Mouse (Mus musculus): ENCODE results near the gene Cbx8. TPM values are rescaled to one million over a fixed set of nuclear protein-coding genes. Genes with fewer than 3 reads are reported as not detected.
A peak's percentile ranks its signal among the peaks of the same experiment; 100 is the strongest.

Cbx8 gene
- total RNA-seq, 4 experiments from 2014 or later = 6.9 to 11.9 (median 9.6) TPM

- no peak for DNase-seq (ENCODE audit: low spot score in 2 of 2)
These were observed 5.6 kb downstream of the Cbx8 start for GRCm38 (mm10) chr11:119035094-119035685.

GRCm38 (mm10) chr11:119034635-119035034, 6.1 kb downstream of the Cbx8 start:
- DNase-seq (ENCODE audit: low spot score in 2 of 2) = no peak

- peak in 1 of 2 experiments; percentile 79 for DNase-seq (ENCODE audit: low spot score in 2 of 2)
These were observed 6.8 kb downstream of the Cbx8 start for GRCm38 (mm10) chr11:119033874-119034558.

DNA sequence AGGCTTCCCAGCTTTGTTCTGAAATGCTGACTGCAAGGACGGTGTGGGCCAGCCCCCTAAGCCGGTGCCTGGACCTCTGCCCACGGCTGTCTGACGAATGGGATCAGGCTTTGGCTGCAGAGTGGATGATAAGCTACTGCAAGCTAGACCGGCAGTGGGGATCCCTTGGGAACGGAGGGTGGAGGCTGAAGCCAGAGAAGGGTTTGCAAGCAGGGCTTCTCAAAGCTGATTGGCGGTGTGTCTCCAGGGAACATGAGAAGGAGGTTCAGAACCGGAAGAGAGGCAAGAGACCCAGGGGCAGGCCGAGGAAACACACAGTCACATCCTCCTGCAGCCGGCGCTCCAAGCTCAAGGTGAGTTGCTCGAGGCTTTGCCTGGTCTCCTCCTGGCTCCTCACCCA, 14.6 kb downstream of the Cbx8 start:
- no peak for DNase-seq (ENCODE audit: low spot score in 2 of 2)

GRCm38 (mm10) chr11:119024260-119024659, 16.5 kb downstream of the Cbx8 start:
- no peak for DNase-seq (ENCODE audit: low spot score in 2 of 2)

- DNase-seq (ENCODE audit: low spot score in 2 of 2) = no peak
These were observed 17.2 kb downstream of the Cbx8 start for GRCm38 (mm10) chr11:119023616-119023980.

DNA sequence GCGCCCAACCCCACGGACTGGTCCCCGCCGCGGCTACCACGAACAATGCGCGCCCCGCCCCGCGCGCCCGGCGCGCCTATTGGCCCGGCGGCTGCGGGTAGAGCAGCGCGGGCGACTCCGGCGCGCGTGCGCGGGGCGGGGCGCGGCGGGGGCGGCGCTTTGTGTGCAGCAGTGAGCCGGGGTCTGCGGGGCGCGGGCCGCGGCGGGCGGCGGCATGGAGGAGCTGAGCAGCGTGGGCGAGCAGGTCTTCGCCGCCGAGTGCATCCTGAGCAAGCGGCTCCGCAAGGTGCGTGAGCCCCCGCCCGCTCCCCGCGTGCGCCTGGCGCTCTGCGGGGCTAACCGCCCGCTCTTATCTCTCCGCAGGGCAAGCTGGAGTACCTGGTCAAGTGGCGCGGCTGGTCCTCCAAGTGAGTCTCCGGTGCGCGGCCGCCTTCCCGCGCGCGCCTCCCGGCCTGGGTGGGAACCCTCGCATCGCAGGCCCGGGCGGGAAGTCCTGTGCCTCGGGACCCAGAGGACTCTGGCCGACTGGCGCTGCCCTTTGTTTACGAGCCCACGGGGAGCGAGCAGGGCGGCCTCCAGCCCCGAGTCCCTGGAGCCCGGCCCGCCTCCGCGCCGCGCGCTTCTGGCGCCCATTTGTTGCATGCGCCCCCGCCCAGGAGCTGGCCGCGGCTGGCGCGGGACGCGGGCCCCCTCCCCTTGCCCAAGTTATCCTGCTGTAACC, 17.7 kb downstream of the Cbx8 start, which contains the start of gene Cbx2:
Gene Cbx2, plus strand, starts transcription at position 68 of the 721 bp plus-strand sequence.
- peak in 1 of 2 experiments; percentile 70 for DNase-seq (ENCODE audit: low spot score in 2 of 2)

- DNase-seq (ENCODE audit: low spot score in 2 of 2) = no peak
These were observed 18.5 kb downstream of the Cbx8 start for GRCm38 (mm10) chr11:119022068-119022894.

GRCm38 (mm10) chr11:119021180-119021579, 19.6 kb downstream of the Cbx8 start:
- no peak for DNase-seq (ENCODE audit: low spot score in 2 of 2)

- no peak for DNase-seq (ENCODE audit: low spot score in 2 of 2)
These were observed 23.3 kb downstream of the Cbx8 start for GRCm38 (mm10) chr11:119017506-119017905.

DNA sequence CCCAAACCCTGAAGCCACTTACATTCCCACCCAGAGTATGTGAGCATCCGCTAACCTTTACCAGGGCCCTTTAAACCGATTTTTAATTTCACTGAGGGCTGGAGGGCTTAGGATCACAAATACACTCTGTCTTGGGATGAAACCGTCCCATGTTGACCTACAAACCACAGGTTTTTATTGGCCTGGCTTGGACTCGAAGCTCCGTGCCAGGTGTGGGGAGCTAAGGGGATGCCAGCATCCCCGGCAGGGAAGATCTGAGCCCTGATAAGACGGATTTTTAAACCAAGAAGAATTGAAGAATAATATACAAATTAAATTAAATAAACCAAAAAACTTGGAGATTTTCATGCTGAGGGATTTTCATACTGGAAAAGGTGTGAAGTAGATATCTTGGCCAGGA, 26.3 kb downstream of the Cbx8 start:
- DNase-seq (ENCODE audit: low spot score in 2 of 2) = no peak

- no peak for DNase-seq (ENCODE audit: low spot score in 2 of 2)
These were observed 33.0 kb downstream of the Cbx8 start for GRCm38 (mm10) chr11:119007461-119008456.

- DNase-seq (ENCODE audit: low spot score in 2 of 2) = no peak
These were observed 34.3 kb downstream of the Cbx8 start for GRCm38 (mm10) chr11:119006462-119006861.

DNA sequence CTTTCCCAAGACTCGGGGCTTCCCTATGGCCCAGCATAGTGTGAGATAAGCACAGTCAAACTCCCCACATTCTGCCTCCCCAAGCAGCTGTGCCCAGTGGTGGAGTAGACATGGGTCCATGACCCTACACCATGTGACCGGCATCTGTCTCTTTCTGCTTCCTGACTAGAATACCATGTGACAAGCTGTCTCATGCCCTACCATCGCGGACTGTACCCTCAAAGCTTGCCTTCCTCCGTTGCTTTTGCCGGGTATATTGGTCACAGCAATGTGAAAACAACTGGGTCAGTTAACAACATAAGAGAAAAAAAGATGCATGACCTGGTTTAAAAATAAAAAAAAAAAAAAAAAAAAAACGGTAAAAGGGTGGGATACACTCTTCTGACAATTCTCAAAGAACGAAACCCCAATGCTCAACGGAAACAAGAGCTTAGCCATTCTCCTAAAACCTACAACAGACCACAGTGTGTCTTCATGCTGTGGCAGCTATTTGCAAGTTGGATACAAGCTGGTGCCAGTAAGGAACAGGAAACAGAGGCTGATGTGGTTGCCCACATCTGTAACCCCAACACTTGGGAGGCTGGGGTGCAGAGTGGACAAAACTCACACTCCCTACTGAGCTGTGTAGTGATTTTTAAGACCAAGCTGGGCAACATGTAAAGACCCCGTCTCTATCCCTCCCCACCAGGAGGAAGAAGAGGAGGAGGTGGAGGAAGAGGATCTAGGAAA, 35.1 kb downstream of the Cbx8 start:
- no peak for DNase-seq (ENCODE audit: low spot score in 2 of 2)

DNA sequence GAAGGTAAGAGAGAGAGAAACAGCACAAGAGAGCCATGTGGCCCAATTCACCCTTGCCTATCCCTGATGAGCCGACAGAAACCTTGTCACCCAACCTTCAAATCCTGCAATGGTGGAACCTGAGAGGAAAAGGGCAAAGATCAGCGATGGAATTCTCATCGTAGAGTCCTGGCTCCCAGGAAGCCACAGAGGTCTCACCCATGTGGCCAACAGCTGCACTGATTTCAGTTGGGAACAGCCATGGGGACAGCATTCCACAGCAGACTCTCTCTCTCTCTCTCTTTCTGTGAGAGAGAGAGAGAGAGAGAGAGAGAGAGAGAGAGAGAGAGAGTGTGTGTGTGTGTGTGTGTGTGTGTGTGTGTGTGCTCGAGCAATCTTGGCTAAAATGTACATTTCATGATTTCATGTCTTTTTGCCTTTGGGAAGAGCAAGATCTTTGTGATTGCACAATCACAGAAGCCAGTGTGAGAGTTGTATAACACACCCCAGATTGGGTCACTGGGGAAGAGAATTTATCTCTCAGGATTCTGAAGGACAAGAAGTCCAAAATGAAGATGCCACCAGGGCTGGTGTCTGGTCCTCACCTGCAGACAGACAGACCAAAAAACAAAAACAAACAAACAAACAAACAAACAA, 39.2 kb downstream of the Cbx8 start:
- DNase-seq (ENCODE audit: low spot score in 2 of 2) = no peak

- no peak for DNase-seq (ENCODE audit: low spot score in 2 of 2)
These were observed 39.9 kb downstream of the Cbx8 start for GRCm38 (mm10) chr11:119000877-119001276.

- DNase-seq (ENCODE audit: low spot score in 2 of 2) = peak in 1 of 2 experiments; percentile 32
These were observed 41.4 kb downstream of the Cbx8 start for GRCm38 (mm10) chr11:118999361-118999804.

- peak; percentile 78 to 86 for DNase-seq (ENCODE audit: low spot score in 2 of 2)
These were observed 42.1 kb downstream of the Cbx8 start for GRCm38 (mm10) chr11:118998540-118999265.

All from layer of hippocampus, adult 8-10 months (tissue).